Mouse (Mus musculus) inflammation-experienced regulatory T-cells, adult 6 months (primary cell): ENCODE results near the gene Gm10840. TPM values are rescaled to one million over a fixed set of nuclear protein-coding genes. Genes with fewer than 3 reads are reported as not detected.
A peak's percentile ranks its signal among the peaks of the same experiment; 100 is the strongest.
"Not testable (repeated sequence)": the region's sequence is repeated elsewhere in the genome, so short reads cannot be mapped to it uniquely, and the experiment has no call there.

Experiments used
- ATAC-seq: one replicate; pipeline ENCODE4 v1.8.0; 2017
- polyA plus RNA-seq, 3 experiments: library from polyadenylated mRNA; unstranded; fragments of 100-300 nt; shearing (Covaris generic); gene quantifications; one replicate each; pipeline ENCODE4 v1.2.1; 2017

Gene Gm10840
- polyA plus RNA-seq = not detected

- ATAC-seq = peak; percentile 12
Measured at GRCm38 (mm10) chr11:106160841-106161721, at the start of gene Gm10840, which contains the start of gene Limd2. TSS of gene Gm10840 (plus strand) at chr11:106160850. TSS of gene Limd2 (minus strand) at chr11:106160860.

GRCm38 (mm10) chr11:106111688-106112087, 49.0 kb upstream of the Gm10840 start:
- ATAC-seq = no peak

DNA sequence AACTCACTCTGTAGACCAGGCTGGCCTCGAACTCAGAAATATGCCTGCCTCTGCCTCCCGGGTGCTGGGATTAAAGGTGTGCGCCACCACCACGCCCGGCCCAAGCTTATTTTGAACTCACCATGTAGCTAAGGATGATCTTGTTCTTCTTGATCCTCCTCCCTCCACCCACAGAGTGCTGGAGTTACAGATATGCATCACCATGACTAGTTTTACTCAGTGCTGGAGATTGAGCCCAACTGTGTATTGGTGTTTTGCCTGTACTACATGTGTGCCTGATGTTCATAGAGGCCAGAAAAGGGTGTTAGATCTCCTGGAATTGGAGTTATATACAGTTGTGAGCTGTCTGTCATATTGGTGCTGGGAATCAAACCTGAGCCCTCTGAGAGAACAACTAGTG, 38.4 kb upstream of the Gm10840 start:
- ATAC-seq = no peak

DNA sequence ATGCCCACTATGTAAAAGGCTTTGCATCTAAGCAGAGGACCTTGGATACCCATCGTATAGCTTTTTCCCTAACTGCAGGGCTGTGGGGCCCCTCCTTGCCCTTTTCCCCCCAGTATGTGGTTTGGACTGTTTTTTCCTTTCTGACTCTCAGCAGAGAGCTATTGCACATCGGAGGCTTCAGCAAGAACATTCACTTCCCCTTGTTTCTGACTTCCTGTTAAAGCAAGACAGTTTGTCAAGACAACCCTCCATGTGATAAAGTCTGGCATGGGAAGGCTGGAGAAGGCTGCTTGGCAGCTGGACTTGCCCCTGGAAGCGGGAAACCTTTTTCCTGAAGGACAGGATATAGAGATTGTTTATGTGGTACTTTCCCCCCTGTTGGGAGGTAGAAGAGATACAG, 37.9 kb upstream of the Gm10840 start:
- peak; percentile 63 for ATAC-seq

- ATAC-seq = no peak
Measured at GRCm38 (mm10) chr11:106124784-106125183, 35.9 kb upstream of the Gm10840 start.

DNA sequence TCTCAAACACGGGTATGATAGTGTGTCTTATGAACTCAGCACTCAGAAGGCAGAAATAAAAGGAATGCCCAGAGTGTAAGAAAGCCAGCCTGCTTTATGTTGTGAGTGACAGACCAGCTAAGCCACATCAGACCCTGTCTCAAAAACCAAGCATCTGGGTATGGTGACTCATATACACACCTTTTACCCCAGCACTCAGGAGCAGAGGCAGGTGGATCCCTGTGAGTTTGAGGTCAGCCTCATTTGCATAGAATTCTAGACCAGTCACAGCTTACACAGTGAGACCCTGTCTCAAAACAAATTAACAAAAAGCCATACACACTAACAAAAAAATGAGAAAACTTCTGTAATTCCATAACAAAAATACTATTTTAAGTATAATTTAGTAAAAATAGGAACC, 34.8 kb upstream of the Gm10840 start:
- ATAC-seq = no peak

- ATAC-seq = not testable (repeated sequence)
Measured at GRCm38 (mm10) chr11:106126727-106127373, 33.8 kb upstream of the Gm10840 start.

- ATAC-seq = no peak
Measured at GRCm38 (mm10) chr11:106129477-106129876, 31.2 kb upstream of the Gm10840 start.

DNA sequence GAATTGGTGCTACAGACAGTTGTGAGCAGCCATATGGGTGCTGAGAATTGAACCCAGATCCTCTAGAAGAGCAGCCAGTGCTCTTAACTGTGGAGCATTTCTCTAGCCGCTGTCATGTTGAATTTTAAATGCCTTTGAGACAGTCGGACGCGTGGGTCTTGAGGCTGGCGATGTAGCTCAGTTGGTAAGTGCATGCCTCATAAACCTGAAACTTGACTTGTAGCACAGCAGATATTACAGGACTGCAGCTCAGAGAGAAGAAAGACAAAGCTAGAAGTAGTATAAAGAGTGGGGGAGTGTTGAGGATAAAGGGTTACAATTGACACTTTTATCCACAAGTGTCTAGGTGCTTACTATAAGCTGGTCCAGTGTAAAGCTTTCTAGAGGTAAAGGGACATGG, 28.1 kb upstream of the Gm10840 start:
- no peak for ATAC-seq

- peak; percentile 35 for ATAC-seq
Measured at GRCm38 (mm10) chr11:106134580-106135528, 25.8 kb upstream of the Gm10840 start.

DNA sequence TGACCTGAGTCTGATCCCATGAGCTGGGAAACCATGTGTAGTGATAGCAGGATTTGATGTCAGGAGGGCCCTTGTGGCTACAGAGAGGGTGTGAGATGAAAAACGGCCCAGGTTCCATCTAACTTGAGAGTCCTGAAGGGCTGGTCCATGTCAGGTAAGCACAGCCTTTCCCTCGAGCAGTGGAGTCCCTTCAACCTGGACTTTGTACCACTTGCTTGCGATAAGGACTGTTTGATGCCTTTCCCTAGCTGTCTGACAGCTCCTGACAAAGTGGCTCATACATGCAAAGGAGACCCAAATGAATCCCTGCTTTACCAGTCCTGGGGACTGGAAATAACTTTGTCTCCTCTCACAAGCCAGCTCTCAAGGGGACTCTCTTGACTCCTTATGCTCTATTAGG, 9.4 kb upstream of the Gm10840 start:
- ATAC-seq = no peak

DNA sequence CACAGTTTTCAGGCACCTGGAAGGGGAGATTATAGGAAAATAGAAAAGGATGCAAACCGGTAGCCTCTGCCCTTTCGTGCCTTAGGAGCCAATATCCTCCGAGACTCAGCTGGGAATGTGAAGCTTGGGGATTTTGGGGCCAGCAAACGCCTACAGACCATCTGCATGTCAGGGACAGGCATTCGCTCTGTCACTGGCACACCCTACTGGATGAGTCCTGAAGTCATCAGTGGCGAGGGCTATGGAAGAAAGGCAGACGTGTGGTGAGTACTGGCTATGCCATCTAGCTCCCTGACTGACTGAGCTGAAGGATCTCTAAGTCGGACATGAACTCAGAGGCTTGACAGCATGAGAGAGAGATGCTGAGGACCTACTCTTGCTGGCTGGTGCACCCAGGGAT, 8.5 kb upstream of the Gm10840 start:
- no peak for ATAC-seq

GRCm38 (mm10) chr11:106154091-106154490, 6.6 kb upstream of the Gm10840 start:
- no peak for ATAC-seq

DNA sequence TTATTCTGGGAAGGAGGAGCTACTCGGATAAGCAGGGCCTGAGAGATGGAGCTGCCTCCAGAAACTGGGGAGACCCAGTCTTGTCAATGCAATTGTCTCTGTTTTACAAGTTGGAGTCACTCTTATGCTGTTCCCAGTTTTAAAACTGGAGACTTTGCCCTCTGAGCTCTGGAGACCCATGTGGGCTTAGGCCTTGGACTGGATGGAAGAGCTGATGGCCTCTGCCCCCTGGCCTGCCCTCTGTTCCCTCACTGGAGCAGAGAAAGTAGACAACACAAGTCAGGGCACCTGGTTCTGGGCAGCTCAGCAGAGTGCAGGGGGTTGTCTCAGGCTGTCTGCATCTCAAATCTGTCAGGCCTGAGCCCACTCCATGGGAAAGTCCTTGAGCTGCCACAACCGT, 5.9 kb upstream of the Gm10840 start:
- no peak for ATAC-seq

DNA sequence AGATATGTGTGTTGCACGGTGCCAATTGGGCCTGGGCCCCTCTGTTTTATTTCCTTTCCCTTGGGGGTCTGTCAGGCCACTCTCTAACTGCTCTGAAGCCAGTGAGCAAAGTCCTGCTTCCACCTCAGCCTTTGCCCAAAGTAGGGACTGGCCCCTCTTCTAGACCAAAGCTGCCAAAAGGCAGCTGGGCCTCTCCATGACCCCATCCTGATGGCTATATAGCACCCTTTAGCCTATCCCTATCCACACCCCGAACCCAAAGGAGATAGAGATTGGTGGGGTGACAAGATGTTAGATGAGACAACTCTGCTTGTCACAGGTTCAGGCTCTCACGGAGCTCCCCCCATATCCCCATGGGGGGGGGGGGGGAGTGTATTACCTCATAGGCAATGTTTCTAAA, 4.9 kb upstream of the Gm10840 start:
- ATAC-seq = no peak

DNA sequence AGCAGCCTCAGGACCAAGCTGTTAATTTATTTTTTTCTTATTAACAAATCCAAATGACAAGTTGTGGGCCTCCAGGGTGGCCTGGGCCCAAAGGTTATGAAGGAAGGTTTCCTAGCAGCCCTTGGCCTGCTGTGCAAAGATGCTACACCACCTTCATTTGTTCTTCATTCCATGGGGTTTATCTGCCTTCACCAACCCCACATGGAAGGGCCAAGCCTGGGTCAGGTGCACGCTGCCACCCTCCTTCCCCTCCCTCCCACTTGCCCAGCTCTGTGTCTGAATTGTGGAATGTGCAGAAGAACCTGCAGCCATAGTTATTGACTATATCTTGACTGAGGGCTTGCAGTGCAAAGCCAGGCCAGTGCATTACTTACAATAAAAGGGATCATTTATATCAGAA, 4.4 kb upstream of the Gm10840 start:
- no peak for ATAC-seq

DNA sequence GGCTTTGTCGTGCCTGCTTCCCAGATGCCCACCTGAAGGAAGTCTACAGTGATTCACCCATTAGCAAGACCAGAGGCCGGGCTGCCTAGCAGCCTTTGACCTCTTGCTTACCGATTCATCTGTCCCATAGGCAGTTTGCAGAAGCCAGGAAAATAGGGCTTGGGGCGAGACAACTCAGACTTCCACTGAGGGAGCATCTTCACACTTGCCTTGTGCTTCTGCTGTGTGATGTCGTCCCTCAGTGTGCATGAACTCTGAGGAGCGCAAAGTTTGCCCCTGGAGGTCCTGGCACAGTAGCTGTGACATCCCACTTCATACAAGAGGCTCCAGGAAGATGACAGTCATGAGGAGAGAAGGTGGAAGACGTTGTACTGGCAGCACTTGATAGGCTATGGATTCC, 3.5 kb upstream of the Gm10840 start:
- no peak for ATAC-seq

DNA sequence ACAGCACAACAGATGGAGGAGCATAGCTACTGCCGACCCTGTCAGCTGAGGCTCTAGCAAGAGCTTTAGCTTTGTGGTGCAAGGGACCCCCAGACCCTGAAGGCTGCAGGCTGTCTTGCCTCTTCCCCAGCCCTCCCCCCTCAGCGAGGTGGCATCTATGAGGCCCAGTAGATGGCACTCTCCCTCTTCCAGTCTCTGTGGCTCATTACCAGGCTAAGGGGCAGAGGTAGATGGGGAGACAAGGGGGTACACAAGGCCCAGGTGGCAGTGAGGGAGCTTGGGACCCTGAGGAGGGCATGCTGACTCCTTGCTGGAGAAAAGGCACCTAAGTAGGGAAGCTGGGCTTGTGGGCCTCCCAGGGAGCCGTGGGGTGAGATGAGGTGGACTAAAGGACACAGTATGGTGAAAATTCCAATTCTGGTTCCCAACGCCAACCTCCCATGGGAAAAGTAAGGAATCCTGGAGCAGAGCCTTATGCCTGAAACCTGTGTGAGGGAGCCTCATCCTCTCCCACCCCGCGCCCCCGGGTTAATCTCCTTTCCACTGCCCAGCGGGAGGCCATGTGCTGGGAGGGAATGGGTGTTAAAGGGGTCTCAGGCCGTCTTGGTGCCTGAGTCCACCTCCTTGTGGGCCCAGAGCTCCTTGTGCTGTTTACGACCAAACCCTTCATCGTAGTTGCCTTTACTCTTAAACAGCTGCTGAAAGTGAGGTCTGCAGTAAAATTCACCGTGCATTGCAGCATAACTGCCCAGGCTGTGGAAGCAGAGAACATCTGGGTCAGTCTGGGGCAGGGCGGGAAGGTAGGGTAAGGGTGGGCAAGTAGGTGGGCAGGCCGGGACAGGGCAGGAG, 2.3 kb upstream of the Gm10840 start:
- peak; percentile 19 for ATAC-seq

DNA sequence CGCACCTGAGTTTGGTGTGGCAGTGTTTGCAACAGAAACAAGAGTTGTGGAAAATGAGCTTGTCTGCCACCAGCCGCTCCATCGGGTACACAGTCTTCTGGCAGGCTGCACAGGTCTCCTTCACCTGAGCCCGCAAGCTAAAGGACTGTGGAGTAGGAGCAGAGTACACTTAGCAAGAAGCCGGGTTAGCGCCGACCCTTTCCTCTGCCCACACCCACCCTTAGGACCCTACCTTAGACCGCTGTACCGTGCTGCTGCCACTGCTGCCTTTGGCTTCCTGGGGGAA, 1.8 kb upstream of the Gm10840 start:
- ATAC-seq = peak; percentile 3

- peak; percentile 74 for ATAC-seq
Measured at GRCm38 (mm10) chr11:106159216-106159920, 1.3 kb upstream of the Gm10840 start.
